Mouse (Mus musculus) heart, embryonic 12.5 days (tissue): Measurements from ENCODE around the gene Snrk. TPM values are rescaled to one million over a fixed set of nuclear protein-coding genes. Genes with fewer than 3 reads are reported as not detected.

Experiments
- ATAC-seq: fragments of 200-750 bp; cut with Nextera tagmentation; 2 replicates; pipeline ENCODE4 v1.8.0; 2017; ENCODE audit warnings: moderate TSS enrichment, moderate library complexity; ENCODE audit not compliant: insufficient number of reproducible peaks, low FRiP score
- H3K27ac ChIP-seq: fragments of 300-500 bp; sonication (generic); 2 replicates; pipeline ENCODE4 v1.5.1; 2016; ENCODE audit warnings: mild to moderate bottlenecking, moderate library complexity; ENCODE audit not compliant: poor library complexity, severe bottlenecking
- H3K27me3 ChIP-seq: fragments of 300-500 bp; sonication (generic); replicated peaks from 2 replicates; pipeline ENCODE4 v1.6.1; 2016; ENCODE audit warnings: mild to moderate bottlenecking, moderate library complexity
- H3K36me3 ChIP-seq: fragments of 300-500 bp; sonication (generic); 2 replicates; pipeline ENCODE4 v1.6.1; 2016; ENCODE audit warnings: mild to moderate bottlenecking, moderate library complexity
- H3K4me1 ChIP-seq: fragments of 300-500 bp; sonication (generic); replicated peaks from 2 replicates; pipeline ENCODE4 v1.6.1; 2016; ENCODE audit warnings: mild to moderate bottlenecking
- H3K4me2 ChIP-seq: fragments of 300-500 bp; sonication (generic); 2 replicates; pipeline ENCODE4 v1.6.1; 2016; ENCODE audit warnings: mild to moderate bottlenecking, moderate library complexity
- H3K4me3 ChIP-seq: fragments of 300-500 bp; sonication (generic); 2 replicates; pipeline ENCODE4 v1.5.1; 2016; ENCODE audit warnings: mild to moderate bottlenecking
- H3K9ac ChIP-seq: fragments of 300-500 bp; sonication (generic); 2 replicates; pipeline ENCODE4 v1.6.1; 2016; ENCODE audit warnings: mild to moderate bottlenecking, moderate library complexity
- H3K9me3 ChIP-seq: fragments of 300-500 bp; sonication (generic); replicated peaks from 2 replicates; pipeline ENCODE4 v1.6.1; 2016; ENCODE audit warnings: mild to moderate bottlenecking, moderate library complexity
- WGBS: fragments of 180-500 bp; shearing (Covaris S2); methylation state at CpG from one replicate; pipeline ENCODE4 v1.1.7; 2016; 5-methylcytosine and 5-hydroxymethylcytosine counted together
- polyA plus RNA-seq: library from polyadenylated mRNA; unstranded; fragments of >200 nt; fragmentation: Nextera tagmentation; extraction: Ambion mirVana; gene quantifications from 2 replicates; pipeline ENCODE4 v1.2.1, GENCODE M21; 2016

Snrk gene
- polyA plus RNA-seq, 1 experiment from 2014 or later: 53.4 TPM

- no peak for ATAC-seq
- Histone ChIP-seq H3K27ac (no peak overlapping the region), H3K4me3 (no peak overlapping the region), H3K9me3 (no peaks in the 10 kb centered on the region), H3K9ac (no peak overlapping the region), H3K36me3 (no peaks in the 10 kb centered on the region), H3K27me3 (no peaks in the 10 kb centered on the region), H3K4me2 (no peak overlapping the region), H3K4me1 (peaks cover 41% of the 10 kb centered on the region)
- WGBS: 76% methylated on average over 3 of the region's 3 CpGs
Observed at GRCm38 (mm10) chr9:122184329-122184728, 67.3 kb downstream of the Snrk start.

DNA sequence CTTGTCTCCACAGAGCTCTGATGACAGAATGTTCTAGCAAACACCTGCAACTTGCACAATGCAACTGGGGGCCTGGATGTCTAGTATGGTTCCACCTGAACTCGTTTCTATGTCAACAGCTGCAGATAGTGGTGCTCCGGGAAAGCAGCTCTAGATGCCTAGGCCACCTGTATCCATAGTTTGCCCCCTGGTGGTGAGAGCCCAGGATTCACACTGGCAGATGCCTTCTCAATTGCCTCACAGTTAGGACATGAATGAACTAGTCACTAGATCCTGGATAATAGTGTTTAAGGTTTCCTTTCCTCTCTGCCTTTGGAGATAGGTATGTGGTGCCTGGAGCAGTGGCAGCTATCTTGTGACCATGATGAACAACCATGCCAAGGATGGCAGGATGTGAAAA lies 68.0 kb downstream of the Snrk start:
- no peak overlapping the region for H3K27ac ChIP-seq
- peaks cover 41% of the 10 kb centered on the region for H3K4me1 ChIP-seq
- H3K9me3 ChIP-seq: no peaks in the 10 kb centered on the region
- no peak overlapping the region for H3K4me3 ChIP-seq
- peak; percentile 26; the same call in 1 of the 2 replicates for ATAC-seq
- no peak overlapping the region for H3K9ac ChIP-seq
- 8% methylated on average over 2 of the region's 2 CpGs for WGBS
- no peaks in the 10 kb centered on the region for H3K36me3 ChIP-seq
- no peak overlapping the region for H3K4me2 ChIP-seq
- no peaks in the 10 kb centered on the region for H3K27me3 ChIP-seq

GRCm38 (mm10) chr9:122185953-122186352 lies 68.9 kb downstream of the Snrk start:
- H3K36me3 ChIP-seq: no peaks in the 10 kb centered on the region
- H3K9ac ChIP-seq: no peak overlapping the region
- no peak overlapping the region for H3K4me3 ChIP-seq
- peaks cover 41% of the 10 kb centered on the region for H3K4me1 ChIP-seq
- no peaks in the 10 kb centered on the region for H3K27me3 ChIP-seq
- 82% methylated on average over 6 of the region's 6 CpGs for WGBS
- no peak overlapping the region for H3K27ac ChIP-seq
- no peaks in the 10 kb centered on the region for H3K9me3 ChIP-seq
- ATAC-seq: no peak
- H3K4me2 ChIP-seq: no peak overlapping the region

DNA sequence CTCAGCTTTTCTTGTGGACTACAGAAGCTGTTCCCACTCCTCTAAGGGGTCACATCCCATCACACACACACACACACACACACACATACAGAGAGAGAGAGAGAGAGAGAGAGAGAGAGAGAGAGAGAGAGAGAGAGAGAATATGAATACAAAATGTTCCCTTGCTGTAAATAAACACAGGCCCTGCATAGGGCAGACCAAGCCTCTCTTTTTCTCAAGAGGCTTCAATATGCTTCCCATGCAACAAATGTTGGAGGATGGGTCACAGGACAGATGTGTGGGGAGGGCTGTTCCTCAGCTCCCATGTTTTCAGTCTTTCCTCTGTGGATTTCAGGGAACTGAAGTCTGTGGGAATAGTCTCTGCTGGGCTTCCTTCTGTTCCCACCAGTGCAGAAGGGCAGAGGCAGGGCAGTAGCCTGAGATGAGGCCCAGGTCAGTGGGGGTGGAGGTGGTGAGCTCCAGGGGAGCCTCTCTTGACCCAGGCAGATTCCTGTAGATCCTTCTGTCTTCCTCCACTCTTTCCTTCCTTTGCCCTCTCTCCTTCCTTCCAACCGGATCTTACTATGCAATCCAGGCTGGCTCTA lies 69.7 kb downstream of the Snrk start:
- no peaks in the 10 kb centered on the region for H3K36me3 ChIP-seq
- WGBS: 25% methylated on average over 1 of the region's 1 CpGs
- peak overlapping the region; percentile 43 for H3K27ac ChIP-seq
- ATAC-seq: no peak
- H3K4me3 ChIP-seq: no peak overlapping the region
- no peaks in the 10 kb centered on the region for H3K27me3 ChIP-seq
- peaks cover 41% of the 10 kb centered on the region for H3K4me1 ChIP-seq
- no peak overlapping the region for H3K4me2 ChIP-seq
- no peaks in the 10 kb centered on the region for H3K9me3 ChIP-seq
- no peak overlapping the region; the same call in 1 of the 2 replicates for H3K9ac ChIP-seq

DNA sequence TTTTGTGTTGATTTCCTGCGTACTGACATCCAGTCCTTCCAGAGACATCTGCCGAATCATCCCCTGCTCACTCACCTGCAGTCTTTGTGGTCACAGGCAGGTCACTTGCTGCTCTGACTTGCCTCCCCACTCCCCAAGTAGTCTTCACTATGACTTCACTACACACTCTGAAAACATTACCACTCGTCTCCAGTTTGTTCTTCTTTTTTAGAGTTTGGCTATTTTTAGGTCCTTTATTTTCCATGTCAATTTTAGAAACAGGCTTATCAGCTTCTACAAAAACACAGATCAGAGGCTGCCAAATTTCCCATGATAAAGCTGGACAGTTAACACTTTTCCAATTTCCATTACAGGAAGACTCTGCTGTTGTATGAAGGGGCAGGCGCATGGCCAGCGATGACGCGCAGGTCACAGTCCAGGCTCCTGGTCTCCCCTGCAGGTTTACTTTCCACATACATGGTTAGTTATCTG lies 70.4 kb downstream of the Snrk start:
- peak; percentile 49; the same call in 1 of the 2 replicates for ATAC-seq
- 41% methylated on average over 7 of the region's 7 CpGs for WGBS
- no peaks in the 10 kb centered on the region for H3K27me3 ChIP-seq
- H3K9ac ChIP-seq: no peak overlapping the region
- H3K9me3 ChIP-seq: no peaks in the 10 kb centered on the region
- no peak overlapping the region for H3K4me2 ChIP-seq
- H3K4me1 ChIP-seq: peaks cover 41% of the 10 kb centered on the region
- H3K36me3 ChIP-seq: no peaks in the 10 kb centered on the region
- no peak overlapping the region for H3K4me3 ChIP-seq
- H3K27ac ChIP-seq: peak overlapping the region; percentile 69

GRCm38 (mm10) chr9:122188724-122189123 lies 71.7 kb downstream of the Snrk start:
- H3K9me3 ChIP-seq: no peaks in the 10 kb centered on the region
- peaks cover 44% of the 10 kb centered on the region for H3K4me1 ChIP-seq
- H3K27ac ChIP-seq: no peak overlapping the region
- no peaks in the 10 kb centered on the region for H3K27me3 ChIP-seq
- H3K4me2 ChIP-seq: no peak overlapping the region
- no peaks in the 10 kb centered on the region for H3K36me3 ChIP-seq
- no peak for ATAC-seq
- H3K4me3 ChIP-seq: no peak overlapping the region
- WGBS: 45% methylated on average over 1 of the region's 1 CpGs
- H3K9ac ChIP-seq: no peak overlapping the region

DNA sequence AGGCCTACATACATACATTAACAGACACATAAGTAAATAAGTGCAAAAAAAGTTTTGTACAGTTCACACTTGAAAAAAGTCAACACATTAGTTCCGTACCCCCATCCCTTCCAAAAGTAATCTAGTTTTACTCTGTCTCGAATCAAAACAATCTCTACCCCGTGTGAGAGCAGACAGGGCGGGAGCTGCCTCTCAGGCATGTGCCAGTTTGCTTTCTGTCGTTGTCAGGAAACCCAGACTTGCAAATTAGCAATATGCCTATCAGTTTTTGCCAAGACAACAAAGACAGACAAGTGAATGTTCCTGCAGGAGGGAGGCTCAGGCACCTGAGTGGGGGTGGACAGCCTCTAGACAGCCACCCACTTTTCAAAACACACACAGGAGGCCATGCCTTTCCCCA lies 76.3 kb downstream of the Snrk start:
- H3K4me2 ChIP-seq: no peak overlapping the region
- no peak overlapping the region for H3K27ac ChIP-seq
- H3K9ac ChIP-seq: no peak overlapping the region
- WGBS: 60% methylated on average over 5 of the region's 5 CpGs
- no peak for ATAC-seq
- H3K4me1 ChIP-seq: peaks cover 53% of the 10 kb centered on the region
- H3K9me3 ChIP-seq: no peaks in the 10 kb centered on the region
- no peaks in the 10 kb centered on the region for H3K36me3 ChIP-seq
- no peaks in the 10 kb centered on the region for H3K27me3 ChIP-seq
- no peak overlapping the region for H3K4me3 ChIP-seq

- WGBS: 81% methylated on average over 5 of the region's 5 CpGs
- no peak overlapping the region for H3K4me3 ChIP-seq
- peaks cover 53% of the 10 kb centered on the region for H3K4me1 ChIP-seq
Observed at GRCm38 (mm10) chr9:122193823-122194222, 76.8 kb downstream of the Snrk start.

DNA sequence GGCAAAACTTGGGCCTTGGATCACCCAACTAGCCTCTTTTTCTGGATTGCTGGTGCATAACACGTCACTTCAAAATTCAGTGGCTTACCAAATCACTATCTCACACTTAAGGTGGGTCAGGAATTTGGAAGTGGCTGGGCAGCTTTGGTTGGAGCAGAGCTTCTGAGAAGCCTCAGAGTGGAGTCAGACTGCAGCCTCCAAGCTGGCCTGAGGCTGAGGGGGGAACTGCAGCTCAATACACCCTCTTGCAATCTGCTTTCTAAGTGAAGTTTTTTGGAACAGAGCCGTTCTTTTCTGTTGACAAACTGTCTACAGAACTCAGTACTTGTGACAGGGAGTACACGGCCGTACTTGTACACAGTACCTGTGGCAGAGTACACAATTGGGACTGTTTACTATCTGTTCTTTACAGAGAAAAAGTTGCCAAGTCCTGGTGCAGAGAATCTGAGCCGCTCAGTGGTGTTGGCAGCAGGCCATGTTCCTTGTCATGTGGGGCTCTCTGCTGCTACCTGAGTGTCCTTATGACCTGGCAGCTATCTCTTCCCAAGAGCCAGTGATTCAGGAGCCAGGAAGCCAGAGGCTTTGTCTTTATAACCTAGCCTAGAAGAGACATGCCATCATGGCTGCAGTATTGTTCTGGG lies 78.1 kb downstream of the Snrk start:
- ATAC-seq: peak; percentile 35; the same call in 1 of the 2 replicates
- 48% methylated on average over 5 of the region's 5 CpGs for WGBS

More at GRCm38 (mm10) chr9:122193823-122194222, 76.8 kb downstream of the Snrk start:
- Histone ChIP-seq H3K27ac (no peak overlapping the region), H3K27me3 (no peaks in the 10 kb centered on the region), H3K36me3 (no peaks in the 10 kb centered on the region), H3K9ac (no peak overlapping the region), H3K4me2 (no peak overlapping the region), H3K9me3 (no peaks in the 10 kb centered on the region)
- no peak for ATAC-seq

DNA sequence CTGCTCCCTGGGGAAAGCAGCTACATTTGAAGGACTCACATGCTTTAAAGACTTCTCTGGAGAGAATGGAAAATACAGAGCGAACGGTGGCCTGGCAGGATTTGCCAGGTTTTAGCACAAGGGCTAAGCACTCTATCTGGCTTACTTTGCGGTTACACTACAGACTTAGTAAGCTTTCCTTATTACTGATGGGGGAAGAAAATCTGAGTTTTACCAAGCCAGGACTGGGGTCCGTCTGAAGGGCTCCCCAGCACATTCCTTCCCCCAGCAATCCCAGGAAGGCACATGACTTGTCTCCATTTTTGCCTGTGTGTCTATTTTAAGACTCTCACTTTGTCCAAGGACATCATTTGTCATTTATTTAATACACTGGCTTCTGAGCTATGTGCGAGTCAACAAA lies 80.0 kb downstream of the Snrk start:
- WGBS: 59% methylated on average over 5 of the region's 5 CpGs
- no peak overlapping the region for H3K9ac ChIP-seq
- peak overlapping the region; percentile 81 for H3K27ac ChIP-seq
- H3K27me3 ChIP-seq: no peaks in the 10 kb centered on the region
- H3K9me3 ChIP-seq: no peaks in the 10 kb centered on the region
- 0 out of 2 replicates have a peak overlapping the region, but pooled peaks have one; percentile 1 for H3K4me2 ChIP-seq
- no peak for ATAC-seq
- peaks cover 61% of the 10 kb centered on the region for H3K4me1 ChIP-seq
- H3K36me3 ChIP-seq: no peaks in the 10 kb centered on the region
- H3K4me3 ChIP-seq: no peak overlapping the region

More for the DNA sequence above, 78.1 kb downstream of the Snrk start:
- no peak overlapping the region for H3K4me3 ChIP-seq
- no peak overlapping the region for H3K4me2 ChIP-seq
- peak overlapping the region; percentile 82 for H3K27ac ChIP-seq
- no peaks in the 10 kb centered on the region for H3K27me3 ChIP-seq
- H3K4me1 ChIP-seq: peaks cover 60% of the 10 kb centered on the region
- H3K9me3 ChIP-seq: no peaks in the 10 kb centered on the region
- 0 out of 2 replicates have a peak overlapping the region, but pooled peaks have one; percentile 4 for H3K9ac ChIP-seq
- H3K36me3 ChIP-seq: no peaks in the 10 kb centered on the region

- Histone ChIP-seq H3K27me3 (no peaks in the 10 kb centered on the region), H3K9me3 (no peaks in the 10 kb centered on the region), H3K27ac (no peak overlapping the region), H3K4me2 (no peak overlapping the region), H3K36me3 (no peaks in the 10 kb centered on the region), H3K4me1 (peaks cover 61% of the 10 kb centered on the region), H3K9ac (no peak overlapping the region), H3K4me3 (no peak overlapping the region)
- ATAC-seq: no peak
- 73% methylated on average over 3 of the region's 3 CpGs for WGBS
Observed at GRCm38 (mm10) chr9:122198621-122199020, 81.6 kb downstream of the Snrk start.
